Mouse (Mus musculus) gastrocnemius, postnatal 10 days (tissue): ENCODE measurements at regions not wholly inside any gene's neighbourhood (a gene's known extent, or its start where the extent isn't known, plus 50 kb on each side); places are given as distances from the start of the nearest gene placed in this dataset.

Experiments used
- DNase-seq: peaks from one replicate; pipeline ENCODE4 v3.0.0; 2021; ENCODE audit warnings: mixed read lengths

DNA sequence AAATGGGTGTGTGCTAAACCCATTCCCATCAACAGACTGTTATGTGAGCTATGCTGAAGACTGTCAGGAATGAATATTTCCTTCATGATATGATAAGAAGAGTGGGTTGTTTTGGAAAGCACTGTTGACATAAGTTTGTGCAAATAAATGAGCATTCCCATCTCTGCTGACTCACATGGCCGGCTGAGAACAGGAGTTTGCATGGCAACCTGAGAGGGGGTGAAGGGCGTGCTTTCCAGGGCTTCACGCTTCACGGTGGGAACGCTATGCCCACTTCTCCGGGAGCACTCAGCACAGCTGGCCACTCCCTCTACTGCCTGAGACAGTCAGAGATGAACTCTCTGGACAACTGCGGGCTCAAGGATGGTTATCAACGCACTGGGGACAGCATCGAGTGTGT lies 348.9 kb upstream of the Slc24a5 start:
- no peak for DNase-seq

DNA sequence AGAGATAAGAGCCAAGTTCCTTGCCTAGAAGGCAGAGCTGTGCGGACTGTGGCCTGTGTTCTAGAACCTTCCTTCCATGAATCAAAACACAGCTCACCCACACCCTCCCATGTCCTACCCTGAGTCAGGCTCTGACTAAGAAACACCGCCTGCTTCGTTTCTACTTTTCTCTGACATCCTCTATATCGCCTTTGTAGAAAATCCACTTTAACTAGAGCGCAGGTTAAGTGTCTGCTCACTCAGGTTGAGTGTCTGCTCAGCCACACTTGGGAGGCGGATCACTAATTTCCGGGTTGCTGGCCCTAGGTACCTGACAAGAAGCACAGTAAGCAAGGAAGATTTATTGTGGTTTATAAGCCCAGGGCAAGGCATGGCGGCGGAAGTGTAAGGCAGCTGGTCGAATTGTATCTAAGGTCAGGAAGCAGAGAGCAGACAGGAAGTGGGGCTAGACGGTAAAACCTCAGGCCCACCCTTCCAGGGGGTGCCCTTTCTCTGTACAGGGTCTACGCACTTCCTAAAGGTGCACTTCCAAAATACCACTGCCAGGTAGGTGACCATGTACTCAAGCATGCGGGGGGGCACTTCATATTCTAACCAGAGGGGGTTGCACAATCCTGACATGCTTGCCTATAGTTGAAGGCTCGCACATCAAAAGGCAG lies 348.0 kb upstream of the Slc24a5 start:
- DNase-seq, result no peak

DNA sequence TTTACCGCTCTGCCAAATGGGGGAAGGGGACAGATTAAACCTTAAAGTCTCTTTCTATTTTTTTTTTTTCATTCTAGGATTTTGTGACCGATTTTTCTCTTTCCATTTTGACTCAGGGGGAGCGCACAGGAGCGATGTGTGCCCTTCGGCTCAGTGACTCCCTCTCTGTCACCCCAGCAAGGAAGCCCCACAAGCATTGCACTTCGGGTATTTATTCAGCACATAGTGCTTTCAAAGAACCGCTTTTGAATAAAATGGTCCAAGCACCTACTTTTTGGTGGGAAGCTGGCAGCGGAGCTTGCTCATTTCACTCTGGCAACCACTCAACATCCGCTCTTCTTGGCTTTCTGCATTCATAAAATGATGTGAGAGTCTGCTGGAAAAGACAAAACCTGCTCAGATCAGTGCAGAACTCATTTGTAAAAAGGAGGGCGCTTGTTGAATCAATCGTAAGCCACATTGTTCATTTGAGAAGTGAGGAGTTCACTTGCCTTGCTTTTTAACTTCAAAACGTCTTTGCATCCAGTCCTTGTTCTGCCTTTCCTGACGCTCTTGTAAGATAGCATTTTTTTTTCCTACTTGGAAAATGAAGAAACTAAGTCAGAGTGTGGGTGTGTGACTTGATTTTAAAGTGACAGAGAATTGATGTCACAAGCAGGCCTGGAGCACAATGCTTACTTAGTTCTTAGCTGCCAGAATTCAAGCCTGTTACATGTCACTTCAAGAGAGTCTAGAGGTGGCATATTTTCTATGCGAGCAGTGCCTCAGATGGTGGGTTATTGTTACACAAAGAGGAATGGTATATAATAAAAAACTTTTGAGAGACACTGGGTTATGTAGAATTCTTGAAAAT lies 347.1 kb upstream of the Slc24a5 start:
- no peak for DNase-seq

DNA sequence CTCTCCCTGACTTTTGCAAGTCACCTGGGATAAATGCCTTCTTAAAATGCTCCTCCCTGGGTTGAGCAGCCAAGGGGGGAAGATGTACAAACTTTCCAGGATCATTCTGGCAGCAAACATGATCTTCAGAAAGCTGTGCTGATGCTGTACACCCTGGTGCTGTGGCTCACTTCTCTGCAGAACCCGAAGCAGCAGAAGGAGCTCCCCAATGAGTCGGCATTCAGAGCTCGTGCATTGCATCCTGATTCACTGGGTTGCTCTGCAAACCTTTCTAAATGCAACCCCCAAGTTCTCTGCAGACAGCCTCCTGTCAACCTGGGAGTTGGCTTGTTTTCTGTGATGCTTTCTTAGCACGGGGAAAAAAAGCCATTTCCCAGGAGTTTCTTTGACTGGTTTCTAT lies 343.8 kb upstream of the Slc24a5 start:
- DNase-seq, result no peak

DNA sequence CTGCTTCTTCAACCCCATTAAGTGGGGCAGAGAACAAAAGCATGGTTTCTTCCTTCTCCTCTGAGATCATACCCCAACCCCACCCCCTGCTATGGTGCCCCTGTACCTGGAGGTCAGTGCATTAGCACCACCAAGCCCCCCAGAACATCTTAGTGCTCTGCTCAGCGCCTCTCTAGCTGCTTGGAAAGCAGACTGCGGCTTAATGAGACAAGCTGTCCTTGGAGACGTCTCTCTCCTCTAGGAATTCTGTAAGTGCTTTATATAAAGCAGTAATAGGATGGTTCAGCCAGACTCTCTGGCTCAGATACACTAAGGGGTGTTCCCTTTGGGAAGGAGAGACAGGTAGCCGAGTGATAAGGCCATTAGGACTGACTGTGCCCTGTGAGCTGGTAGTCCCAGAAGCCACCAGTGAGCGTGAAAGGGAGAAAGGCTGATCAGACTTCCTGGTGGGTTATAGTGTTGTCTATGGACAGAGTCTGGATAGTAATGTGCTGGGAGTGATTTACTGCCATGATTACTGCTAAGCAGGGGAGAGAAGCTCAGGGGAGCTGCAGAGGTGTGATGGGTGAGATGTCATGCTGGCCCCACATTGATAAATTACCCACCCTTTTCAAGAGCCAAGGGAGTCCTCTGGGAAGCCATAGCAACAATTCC lies 343.0 kb upstream of the Slc24a5 start:
- DNase-seq, result no peak

DNA sequence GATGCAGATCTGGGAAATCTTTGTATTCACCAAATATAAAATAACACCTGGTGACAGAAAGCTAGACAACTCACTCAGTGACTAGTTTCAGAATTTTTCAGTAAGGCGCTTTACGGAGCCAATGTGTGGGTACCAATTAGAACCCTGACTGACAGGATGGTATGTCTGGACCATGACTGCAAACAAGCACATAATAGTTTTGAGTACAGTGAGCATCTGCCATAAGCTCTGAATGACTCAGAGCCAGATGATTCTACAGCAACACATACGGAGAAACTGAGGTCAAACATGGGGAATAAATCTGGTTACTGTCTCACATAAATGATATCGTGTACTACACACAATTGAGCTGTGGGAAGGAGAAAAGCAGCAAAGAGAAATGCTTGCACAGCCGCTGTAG lies 339.9 kb upstream of the Slc24a5 start:
- DNase-seq, result no peak

DNA sequence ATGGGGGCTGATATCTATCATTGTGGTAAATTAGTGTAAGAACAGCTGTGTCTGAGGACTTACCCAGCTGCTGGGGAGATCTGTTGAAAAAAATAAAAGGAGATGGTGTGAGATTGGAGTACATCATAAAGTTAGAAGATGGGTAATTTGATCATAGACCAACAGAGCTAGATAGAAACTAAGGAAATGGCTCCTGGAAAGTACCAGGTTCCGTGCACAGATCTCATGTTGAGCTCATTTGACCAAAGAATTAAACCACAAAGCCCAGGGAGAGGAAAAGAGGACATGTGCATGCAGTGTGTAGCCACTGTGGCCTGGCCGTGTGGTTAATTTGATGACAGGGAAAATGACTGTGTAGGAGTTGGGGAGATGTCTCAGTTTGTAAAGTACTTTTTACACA lies 335.3 kb upstream of the Slc24a5 start:
- DNase-seq, result no peak

DNA sequence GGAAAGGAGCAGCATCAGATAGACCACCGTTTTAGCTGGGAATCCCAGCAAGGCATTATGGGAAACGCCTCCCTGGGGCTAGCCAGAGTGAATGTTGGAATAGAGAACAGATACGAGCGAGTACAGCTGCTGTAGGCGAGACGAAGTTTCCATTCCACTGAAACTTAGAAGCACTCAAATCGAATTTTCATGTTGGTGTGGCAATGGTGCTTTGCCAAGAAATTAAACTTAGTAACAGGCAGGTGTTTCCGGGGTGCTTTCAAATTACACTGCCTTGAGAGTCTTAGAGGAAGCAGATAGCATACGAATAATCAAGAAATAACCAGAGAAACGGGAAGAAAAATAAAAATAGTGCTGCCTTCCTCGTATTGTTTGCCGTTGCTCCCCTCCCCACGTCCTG lies 327.1 kb upstream of the Slc24a5 start:
- no peak for DNase-seq

DNA sequence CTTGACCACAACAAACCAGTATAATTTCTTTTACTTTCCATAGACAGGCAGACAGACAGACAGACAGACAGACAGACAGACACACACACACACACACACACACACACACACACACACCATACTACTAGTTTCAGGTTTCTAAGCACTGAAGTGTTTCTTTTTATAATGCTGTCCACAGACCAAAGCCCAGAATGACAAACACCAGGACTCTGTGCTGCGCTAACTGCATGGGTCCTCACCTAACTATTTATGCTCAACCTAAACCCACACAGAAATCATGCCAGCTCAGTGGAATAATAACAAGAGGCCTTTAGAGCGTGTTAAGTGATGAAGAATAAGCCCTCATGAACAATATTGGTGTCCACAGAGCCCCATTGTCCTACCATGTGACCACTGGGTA lies 325.0 kb upstream of the Slc24a5 start:
- no peak for DNase-seq

DNA sequence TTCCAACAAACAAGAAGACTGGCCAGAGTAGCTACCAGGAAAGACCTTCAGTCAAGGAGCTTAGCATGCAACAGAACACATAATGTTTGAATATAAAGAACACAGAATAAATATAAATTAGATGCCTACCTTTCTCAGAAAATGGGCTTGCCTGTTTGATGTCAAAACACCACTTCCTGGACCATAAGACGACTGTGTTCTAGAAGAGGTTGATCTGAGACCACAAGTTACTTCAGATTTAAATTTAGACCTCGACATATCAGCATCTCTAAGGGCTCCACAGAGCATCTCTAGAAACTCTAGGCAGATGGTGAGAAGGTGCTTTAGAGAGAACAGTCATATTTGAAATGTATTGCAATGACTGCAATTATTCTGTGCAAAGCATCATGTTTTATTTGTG lies 322.9 kb upstream of the Slc24a5 start:
- no peak for DNase-seq

DNA sequence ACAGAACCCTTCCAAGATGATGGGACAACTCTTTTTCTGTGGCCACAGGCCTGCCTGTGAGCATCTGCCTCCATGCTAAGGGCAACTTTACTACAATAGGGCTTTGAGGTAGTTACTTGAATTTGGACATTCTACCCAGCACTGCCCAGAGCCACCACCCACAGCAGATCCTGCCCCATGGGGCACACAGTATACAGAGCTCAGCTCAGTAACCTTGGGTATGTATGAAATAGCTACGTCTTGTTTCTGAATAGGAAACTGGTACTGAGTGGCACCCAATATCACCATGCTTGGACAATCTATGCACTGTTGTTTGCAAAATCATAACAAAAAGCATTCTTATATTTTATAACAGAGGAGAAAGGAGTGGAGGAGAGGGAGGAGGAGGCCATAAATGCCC lies 320.8 kb upstream of the Slc24a5 start:
- no peak for DNase-seq

DNA sequence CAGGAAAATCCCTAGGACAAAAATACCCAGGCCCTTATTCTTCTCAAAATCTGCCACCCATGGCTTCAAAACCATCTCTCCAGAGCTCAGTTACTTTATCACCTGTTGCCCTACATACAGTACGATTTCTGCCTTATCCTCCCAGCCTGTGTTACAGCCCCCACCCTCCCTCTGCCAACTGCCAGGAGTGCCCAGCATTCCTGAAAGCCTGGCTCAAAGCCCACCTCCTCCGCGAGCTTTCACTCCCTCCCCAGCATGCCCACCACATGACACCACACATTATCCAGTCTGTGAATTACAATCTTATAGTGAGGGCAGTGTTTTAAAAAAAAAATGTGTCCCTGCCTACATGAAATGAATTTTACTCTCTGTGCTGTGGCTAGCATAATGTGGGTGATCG lies 320.3 kb upstream of the Slc24a5 start:
- peak; percentile 33 for DNase-seq

DNA sequence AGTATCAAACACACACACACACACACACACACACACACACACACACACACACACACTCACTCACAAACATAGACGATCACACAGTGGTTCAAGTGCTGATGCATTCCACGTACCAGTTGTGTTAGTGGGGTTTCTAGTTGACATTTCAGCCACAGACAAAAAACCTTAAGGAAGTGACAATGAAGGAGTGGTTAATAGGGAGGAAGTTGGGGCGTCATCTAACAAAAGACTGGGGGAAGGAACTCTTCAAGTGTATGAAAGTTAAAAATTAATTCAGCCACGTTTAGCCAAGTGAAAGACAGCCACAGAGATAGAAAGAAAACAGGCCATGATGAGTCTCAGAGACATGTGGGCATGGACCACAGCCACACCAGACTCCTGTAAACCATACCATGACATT lies 316.1 kb upstream of the Slc24a5 start:
- DNase-seq, result no peak

DNA sequence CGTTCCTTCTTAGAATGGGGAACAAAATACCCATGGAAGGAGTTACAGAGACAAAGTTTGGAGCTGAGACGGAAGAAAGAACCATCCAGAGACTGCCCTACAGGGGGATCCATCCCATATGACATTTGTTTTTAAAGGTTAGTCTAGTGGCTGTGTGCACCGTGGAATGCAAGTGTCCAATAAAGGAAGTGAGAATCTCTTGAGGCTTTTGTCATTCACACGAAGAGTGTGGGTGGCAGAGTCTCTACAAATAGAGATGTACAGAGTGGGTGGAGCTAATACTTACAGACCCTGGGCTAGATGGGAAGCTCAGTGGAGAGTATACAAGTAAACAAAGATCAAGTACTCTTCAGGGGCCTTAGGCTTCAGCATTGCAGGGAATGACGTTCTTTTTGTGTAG lies 314.2 kb upstream of the Slc24a5 start:
- DNase-seq, result no peak

DNA sequence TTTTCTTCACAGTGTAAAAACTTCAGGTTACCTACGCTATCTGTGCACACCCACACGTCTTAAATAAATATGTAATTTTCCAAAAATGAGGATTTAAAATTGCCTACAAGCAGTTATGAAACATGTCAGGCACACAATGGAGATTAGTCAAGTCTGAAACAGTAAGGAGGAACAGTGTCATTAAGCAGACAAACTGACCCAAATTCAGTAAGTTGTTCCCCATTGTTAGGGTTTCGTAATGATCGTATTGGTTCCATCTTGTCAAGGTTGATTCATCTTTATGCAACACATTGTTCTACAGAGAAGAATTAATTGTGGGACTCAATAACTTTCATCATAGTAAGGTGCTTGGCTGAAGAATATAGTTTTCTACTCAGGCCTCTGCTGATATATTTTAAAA lies 312.7 kb upstream of the Slc24a5 start:
- DNase-seq, result no peak

DNA sequence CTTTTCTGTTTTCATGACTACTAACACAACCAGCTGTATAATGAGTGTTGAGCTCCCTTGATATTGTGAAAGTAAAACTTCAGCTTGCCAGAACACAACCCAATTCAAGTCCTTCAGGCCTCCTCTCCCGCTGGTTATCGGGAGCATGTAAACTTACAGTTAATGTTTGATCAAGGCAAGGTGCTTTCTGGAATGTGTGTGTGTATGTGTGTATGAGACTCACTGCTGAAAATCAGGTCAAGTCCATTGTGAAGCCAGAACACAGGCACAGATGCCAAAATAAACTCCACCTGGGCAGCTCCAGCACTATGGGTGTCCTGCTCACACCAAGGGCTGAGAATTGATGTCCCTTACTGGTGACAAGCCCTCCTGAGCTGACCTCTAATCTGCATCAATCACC lies 308.9 kb upstream of the Slc24a5 start:
- DNase-seq, result no peak

DNA sequence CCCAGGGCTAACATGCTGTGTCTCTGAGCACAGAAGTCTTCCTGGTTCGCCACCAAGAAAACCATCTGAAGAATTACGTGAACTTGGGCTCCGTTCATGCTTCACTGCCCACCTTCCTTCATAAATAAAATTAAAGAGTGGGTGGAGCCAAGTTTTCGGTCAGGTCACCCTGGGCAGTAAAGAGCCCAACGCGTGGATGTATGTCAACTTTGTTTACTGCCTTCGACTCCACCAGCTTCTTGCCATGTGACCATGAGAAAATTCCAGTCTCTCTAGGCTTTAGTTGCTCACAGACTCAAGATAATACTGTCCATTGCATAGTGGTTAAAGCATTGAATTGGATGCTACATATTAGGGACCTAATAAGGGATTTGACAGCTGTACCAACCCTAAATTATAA lies 304.3 kb upstream of the Slc24a5 start:
- no peak for DNase-seq

DNA sequence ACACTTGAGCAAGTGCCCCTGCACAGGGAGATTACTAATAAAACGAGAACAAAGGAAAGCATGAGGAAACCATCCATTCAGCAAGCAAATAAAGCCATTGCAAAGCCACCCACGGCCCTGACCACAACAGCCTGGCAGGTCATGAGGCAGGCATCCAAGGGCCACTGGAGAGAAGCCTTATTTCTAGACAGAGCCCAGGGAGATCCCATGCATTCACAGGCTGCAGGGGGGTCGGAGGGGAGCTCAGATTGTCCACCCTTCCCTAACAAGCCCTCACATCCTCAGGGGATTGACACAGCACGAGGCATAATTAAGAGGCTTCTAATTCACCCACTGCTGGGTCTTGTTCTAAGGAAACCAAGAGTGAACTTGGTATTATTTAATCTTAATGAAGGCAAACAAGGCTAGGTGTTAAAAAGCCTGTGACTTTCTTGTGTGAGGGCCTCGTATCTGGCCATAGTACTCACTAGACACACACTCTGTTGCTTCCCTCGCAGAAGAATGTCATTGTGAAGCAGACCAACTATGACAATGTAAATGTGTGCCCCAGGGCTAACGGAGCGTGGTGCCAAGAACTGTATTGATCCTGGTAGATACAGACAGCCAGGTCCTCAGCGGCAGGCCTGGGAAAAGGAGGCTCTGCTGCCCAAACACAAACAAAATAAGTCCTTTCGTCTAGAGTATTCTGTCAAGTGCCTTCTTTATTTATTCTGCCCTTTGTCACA lies 303.6 kb upstream of the Slc24a5 start:
- no peak for DNase-seq

DNA sequence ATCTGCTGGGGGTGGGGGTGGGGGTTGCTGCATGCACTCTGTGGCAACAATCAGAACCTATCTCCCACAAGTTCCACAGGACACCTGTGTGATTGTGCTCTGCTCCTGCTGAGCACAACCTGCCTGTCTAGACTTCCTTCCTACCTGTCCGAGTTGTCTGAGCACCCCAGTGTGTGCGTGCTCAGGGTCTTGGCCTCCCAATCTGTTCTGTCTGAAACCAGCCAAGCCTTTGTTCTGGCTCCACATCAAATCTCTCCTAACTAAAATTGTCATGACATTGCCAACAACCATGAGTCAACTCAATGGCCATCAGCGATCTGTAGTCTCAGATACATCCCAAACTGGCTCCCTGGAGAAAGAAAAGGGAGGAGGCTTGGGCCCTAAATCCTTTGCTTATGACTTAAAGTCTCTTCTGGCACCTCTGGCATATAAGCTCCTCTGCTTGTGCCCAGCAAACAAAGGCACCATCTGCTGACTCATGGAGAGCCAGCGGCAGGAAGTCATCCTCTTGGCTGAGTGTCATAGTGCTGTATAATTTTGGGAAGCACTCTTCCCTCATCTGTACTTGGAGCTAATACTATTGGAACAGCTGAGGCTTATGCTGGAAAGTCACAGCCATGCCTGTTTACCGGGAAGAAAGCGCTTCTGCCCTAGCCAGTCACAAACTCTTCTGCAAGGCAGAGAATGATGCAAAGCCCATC lies 298.5 kb upstream of the Slc24a5 start:
- DNase-seq, result no peak

DNA sequence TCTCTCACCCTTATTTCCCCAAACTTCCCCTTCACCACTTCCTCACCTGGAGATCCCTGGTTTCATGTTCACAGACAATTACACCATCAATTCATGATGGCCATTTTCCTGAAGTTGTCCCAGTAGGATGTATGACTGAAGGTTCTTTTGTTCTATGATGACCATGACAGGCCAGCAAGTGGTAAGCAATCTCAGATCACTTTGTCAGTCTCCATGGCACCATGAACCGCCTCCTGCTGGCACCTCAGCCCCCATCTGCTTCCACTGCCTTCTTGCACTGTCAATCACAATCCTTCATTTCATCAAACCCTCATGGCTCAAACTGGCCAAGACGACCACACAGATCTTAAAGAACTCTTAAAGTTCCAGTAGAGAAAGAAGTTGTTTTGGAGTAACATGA lies 297.9 kb upstream of the Slc24a5 start:
- DNase-seq, result no peak

DNA sequence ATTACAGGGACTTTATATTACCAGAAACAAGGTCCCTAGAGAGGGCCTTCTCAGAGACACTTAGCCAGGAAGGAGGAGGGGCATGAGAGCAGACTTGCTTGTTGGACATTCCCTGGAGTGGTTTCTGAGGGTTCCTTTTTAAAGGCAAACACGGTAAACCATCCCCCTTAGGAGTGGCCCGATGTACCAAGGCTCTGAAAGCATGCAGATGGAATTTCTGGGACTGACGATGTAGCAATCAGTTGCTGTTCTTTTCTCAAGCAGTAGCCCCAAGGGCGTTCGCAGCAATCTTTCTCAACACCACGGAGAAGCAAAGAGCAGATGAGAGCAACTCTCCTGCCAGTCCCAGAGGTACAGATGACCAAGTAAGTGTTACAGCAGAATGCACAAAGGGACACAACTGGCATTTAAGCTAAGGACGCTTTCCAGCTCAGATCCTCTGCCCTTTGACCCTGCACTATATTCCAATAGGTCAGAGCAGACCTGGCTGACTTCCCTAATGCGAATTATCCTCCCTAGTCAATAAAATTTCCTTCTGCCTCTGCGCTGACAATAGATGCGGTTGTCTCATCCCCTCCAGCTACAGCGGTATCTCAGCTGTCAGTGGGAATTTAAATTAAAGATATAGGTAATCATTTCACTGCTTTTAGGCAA lies 295.7 kb upstream of the Slc24a5 start:
- no peak for DNase-seq

DNA sequence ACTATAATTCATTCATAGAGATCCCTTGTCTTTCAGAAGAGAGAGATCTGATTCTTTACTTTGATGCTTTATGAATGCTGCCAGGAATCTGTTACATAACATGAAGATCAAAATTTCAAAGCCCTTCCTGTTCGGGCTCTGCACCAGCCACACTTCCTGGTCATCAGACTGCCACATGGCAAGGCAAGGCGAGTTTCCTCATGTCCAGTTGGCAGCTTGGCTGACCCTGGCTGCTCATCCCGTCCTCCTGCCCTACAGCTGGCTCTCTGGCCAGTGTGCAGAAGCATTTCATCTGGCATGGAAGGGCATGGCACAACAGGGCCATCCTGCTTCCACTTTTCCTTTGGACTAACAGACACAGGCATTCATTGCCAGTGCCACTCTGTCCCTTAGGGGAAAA lies 292.2 kb upstream of the Slc24a5 start:
- DNase-seq, result peak; percentile 62
